Mouse (Mus musculus): Measurements from ENCODE around the gene Babam2.

Gene Babam2

DNA sequence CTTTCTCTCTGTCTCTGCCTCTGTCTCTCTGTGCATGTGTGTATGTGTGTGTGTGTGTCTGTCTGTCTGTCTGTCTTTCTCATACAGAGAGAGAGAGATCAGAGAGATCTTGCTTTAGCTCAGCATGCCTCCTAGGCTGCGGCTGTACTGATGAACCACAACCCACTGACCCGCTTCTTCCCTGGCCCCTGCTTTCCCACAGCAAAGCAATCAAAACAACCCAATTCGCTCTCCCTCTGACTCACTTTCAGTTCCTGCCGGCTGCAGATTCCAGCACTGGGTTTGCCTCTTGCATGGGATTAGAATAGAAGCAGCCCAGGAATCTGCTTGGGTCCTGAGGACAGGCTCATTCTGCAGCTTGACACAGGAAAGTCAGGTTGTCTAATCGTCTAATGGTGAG lies 392.0 kb downstream of the Babam2 start:
- DNase-seq = no peak

- DNase-seq = no peak
Observed at GRCm38 (mm10) chr5:32092281-32092680, 394.8 kb downstream of the Babam2 start.

- DNase-seq = no peak
Observed at GRCm38 (mm10) chr5:32098691-32099090, 401.2 kb downstream of the Babam2 start.

DNA sequence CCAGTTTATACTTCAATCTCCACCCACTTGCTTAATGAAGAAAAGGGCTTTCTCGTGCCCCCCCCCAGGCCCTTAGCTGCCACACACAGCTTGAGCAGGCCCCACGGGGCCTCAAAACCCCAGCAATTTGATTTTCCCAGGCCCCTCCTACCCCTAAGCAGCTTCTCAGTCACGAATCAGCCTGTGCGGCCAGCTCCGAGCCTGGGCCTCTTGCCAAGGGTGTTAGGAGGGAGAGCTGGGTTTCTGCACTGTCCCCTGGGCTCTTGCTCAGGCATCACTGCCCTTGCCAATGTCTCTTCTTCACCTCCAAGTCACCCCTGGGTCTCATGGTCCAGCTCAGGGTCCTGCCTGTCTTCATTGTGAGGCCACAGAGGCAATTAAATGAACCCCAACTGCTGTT lies 405.0 kb downstream of the Babam2 start:
- DNase-seq = peak; percentile 75 to 77

- peak; percentile 46 to 47 for DNase-seq
Observed at GRCm38 (mm10) chr5:32102971-32103431, 405.5 kb downstream of the Babam2 start.

- DNase-seq = no peak
Observed at GRCm38 (mm10) chr5:32103545-32103944, 406.1 kb downstream of the Babam2 start.

GRCm38 (mm10) chr5:32104119-32104990 lies 406.9 kb downstream of the Babam2 start:
- DNase-seq = peak; percentile 35 to 67

GRCm38 (mm10) chr5:32106473-32107140 lies 409.1 kb downstream of the Babam2 start:
- DNase-seq = no peak

DNA sequence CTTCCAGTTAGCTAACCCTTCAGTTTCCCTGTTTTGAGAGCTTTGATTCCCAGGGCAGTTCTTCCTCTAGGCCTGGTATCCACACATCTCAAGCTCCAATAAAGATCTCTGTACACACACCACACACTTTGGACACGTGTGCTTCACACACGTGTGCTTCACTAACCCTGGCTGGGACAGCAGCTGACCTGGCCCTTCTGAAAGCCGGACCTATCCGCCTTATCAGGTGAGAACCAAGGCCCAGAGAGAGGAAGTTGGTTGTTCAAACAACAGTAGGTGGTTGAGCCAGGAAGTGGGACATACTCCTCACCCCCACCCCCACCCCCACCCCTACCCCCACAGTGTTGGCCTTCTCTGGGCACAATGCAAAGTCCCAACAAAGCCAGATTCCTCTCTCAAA lies 413.2 kb downstream of the Babam2 start:
- DNase-seq = no peak

DNA sequence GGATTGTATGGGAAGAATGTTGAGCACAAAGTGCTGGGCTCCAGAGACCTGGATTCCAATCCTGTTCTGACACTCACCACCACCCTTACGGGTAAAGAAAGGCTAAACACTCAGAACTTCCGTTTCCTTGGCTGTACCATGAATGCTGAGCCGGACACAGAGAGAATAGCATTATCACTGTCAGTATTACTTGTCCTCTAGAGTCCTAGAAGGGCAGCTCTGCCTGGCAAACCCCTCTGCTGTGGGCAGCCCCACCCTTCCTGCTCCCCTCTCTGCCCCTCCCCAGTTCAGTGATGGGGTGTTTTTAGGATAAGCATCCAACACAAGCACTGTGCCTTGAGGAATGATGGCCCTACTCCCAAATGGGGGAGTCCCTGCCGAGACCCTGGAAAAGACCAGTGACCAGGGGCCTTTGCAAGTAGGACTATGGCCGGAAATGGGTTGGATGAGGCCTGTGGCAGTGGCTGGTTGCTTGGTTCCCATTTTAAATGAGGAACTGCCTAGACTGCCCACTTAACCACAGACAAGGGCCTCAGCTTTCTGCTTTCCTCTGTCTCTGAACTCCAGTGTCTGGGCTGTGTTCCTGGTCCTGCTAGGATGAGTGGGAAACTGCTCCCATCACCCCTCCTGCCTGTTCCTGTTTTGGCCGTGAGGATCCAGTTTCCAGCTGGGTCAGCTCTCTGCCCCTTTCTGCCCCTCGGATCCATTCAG lies 414.9 kb downstream of the Babam2 start:
- DNase-seq = no peak

- no peak for DNase-seq
Observed at GRCm38 (mm10) chr5:32120901-32121376, 423.5 kb downstream of the Babam2 start.

GRCm38 (mm10) chr5:32121936-32122335 lies 424.5 kb downstream of the Babam2 start:
- no peak for DNase-seq

- DNase-seq = no peak
Observed at GRCm38 (mm10) chr5:32122363-32122762, 424.9 kb downstream of the Babam2 start.

- no peak for DNase-seq
Observed at GRCm38 (mm10) chr5:32124957-32125356, 427.5 kb downstream of the Babam2 start.

DNA sequence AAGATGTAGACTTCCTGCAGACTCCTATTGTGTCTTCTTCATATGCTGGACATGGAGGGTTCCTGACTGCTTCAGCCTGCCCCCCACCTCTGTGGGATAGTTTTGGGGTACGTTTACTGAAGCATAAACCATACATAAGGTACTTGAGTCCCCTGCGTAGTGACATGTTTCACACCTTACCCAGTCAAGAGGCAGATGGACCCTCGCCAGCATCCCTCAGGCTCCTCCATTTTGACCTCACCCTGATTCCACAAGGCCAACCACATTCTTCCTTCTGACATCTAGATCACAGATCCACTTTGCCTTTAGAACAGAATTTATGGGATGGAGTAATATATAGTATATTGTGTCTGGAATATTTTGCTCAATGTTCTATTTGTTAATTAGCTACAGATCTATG lies 429.7 kb downstream of the Babam2 start:
- peak; percentile 44 to 60 for DNase-seq

DNA sequence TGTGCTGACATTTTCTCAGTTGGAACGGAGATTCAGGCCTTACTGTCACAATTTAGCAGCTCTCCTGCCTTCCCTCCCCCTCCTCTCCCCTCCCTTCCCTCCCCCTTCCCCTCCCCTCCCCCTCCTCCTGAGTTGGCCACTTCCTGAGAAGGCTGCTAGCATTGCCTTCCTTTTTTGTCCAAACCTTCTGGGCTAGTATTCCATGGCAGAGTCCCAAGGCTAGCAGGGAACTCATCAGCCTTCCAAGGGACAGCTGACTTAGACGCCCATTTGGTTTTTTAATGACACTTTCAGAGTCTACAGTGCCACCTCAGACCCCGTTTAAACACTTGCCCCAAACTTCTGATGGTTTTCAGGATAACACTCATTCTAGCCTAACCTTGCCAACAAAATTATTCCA lies 430.4 kb downstream of the Babam2 start:
- peak; percentile 75 to 80 for DNase-seq

DNA sequence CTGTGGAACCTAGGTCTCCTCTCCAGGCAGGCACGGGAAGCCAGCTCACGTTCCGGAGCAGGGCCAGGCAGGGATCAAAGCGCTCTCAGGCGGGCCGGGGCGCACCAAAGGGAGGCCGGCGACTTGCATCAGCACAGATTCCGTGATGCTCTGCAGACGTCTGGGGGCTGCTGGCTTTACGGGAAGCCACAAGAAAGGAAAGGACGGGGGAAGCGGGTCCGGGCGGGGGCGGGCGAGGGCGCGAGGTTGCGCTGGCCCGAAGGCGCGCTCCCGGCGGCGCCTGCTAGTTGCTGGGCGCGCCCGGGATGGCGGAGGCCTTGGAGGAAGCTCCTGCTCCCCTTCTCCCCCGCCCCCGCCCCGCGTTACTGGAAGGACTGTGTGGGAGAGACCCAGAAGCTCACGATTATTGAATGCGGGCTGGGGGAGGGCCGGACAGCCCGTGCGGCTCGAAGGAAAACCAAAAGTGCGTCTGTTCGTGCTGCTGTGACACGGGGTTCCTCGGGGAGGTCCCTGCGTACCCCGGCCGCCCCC lies 435.6 kb downstream of the Babam2 start:
- DNase-seq = peak; percentile 79 to 80

GRCm38 (mm10) chr5:32133549-32134004 lies 436.1 kb downstream of the Babam2 start:
- peak; percentile 71 to 72 for DNase-seq

DNA sequence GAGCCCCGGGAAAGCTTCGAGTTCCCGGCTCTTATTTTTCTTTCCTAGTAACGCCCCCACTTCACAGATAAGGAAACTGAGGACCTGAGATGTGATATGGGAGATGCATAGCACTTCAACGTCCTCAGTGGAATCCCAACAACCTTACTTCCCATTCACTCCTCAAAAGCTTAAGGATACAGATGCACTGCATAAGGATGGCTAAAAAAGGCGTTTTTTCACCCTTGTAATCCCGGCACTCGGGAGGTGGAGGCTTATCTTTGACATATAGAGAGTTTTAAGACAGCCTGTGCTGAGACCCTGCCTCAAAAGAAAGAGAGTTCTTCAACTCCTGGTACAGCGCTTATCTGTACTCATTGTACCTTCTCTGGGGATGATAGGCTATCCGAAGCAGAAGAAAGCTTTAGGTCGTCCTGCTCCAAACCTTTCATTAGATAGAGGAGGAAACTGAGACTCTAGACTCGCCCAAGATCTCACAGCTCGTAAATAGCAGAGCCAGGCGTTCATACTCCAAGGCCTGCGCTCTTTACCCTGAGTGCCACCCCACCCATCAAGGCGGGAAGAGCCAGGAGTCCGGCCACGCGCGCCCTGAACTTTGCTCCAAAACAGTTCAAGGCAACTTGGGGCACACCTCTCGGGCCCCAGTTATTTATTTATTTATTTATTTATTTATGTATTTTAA lies 436.7 kb downstream of the Babam2 start:
- peak; percentile 41 to 50 for DNase-seq
